Mouse (Mus musculus): Measurements from ENCODE around the gene Hoxb9.

DNA sequence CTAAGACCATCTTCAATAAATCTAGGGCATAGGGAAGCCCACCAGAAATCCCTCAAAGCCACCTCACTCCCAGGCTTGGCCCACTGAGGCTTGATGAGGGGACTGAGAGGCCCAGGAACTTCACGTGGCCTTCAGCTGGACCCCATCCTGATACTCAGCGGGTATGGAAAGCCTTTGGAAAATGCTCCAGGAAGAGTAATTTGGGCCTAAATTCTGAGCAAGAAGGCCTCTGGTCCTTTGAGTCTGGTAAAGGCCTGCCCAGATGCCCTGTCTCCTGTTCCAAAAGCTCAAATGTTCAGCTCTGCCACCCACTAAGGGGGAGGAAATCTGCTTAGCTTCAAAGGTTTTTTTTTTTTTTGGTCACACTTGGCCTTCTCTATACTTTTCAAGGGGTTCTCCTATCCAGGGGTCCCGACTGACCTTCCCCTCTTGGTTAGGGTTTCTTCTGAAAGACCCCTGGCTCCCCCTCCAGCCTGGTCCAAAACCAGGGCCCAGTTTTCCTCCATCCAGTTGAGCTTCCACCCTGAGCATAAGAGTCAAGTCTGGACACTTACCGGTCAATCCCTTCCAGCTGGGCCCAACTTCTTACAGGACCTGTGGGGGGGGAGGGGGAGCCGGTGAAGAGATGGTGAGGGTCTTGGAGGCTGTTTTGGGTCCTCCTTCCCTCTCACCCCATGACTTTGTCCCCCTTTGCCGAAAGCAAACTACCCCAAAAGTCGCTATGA, 35.1 kb downstream of the Hoxb9 start:
- TF ChIP-seq CTCF (conservative IDR thresholded peaks at IDR 0.05; ENCODE audit: low read length) (no peak), POU5F1 (IDR thresholded peaks at IDR 0.05; ENCODE audit: borderline replicate concordance, low read length) (no peak)

Measured in E14TG2a.4 (cell line).